Mouse (Mus musculus): Measurements from ENCODE around the gene Ackr4. TPM values are rescaled to one million over a fixed set of nuclear protein-coding genes. Genes with fewer than 3 reads are reported as not detected.
A peak's percentile ranks its signal among the peaks of the same experiment; 100 is the strongest.

Gene Ackr4
- polyA plus RNA-seq (2014; fragmentation: Nextera tagmentation; extraction: Ambion mirVana): 0.80 and 0.94 TPM in 2 replicates

GRCm38 (mm10) chr9:104126833-104127232 lies at the start of gene Ackr4:
Gene Ackr4 (minus strand): TSS chr9:104126933.
- no peak within 1 kb of the TSS for H3K4me2 ChIP-seq
- H3K9ac ChIP-seq (ENCODE audit: low read depth, low read length): no peak within 1 kb of the TSS
- no peak within 1 kb of the TSS for H3K27ac ChIP-seq (ENCODE audit: low read depth, low read length)
- no peaks in the 10 kb centered on the region for H3K4me1 ChIP-seq (replicated peaks; ENCODE audit: control insufficient read depth, insufficient read depth, low read length)
- ATAC-seq (replicated peaks; ENCODE audit: low FRiP score) (no peak), DNase-seq (ENCODE audit: low spot score) (no peak)
- H3K27me3 ChIP-seq (replicated peaks; ENCODE audit: control insufficient read depth, insufficient read depth, low read length): no peaks in the 10 kb centered on the region
- WGBS: 85% methylated on average over 3 of the region's 3 CpGs
- H3K36me3 ChIP-seq (ENCODE audit: control insufficient read depth, insufficient read depth, low read length): no peaks in the 10 kb centered on the region
- no peak within 1 kb of the TSS for H3K4me3 ChIP-seq (ENCODE audit: low read depth, low read length)
- H3K9me3 ChIP-seq (ENCODE audit: control insufficient read depth, low read length): no peaks in the 10 kb centered on the region

GRCm38 (mm10) chr9:104172342-104172741 lies 45.6 kb upstream of the Ackr4 start:
- ATAC-seq (replicated peaks; ENCODE audit: low FRiP score) (no peak), DNase-seq (ENCODE audit: low spot score) (no peak)
- no peaks in the 10 kb centered on the region for H3K27me3 ChIP-seq (replicated peaks; ENCODE audit: control insufficient read depth, insufficient read depth, low read length)
- no peak overlapping the region for H3K27ac ChIP-seq (ENCODE audit: low read depth, low read length)
- WGBS: 95% methylated on average over 6 of the region's 6 CpGs
- no peak overlapping the region for H3K4me3 ChIP-seq (ENCODE audit: low read depth, low read length)
- H3K36me3 ChIP-seq (ENCODE audit: control insufficient read depth, insufficient read depth, low read length): peaks cover 15% of the 10 kb centered on the region
- H3K9ac ChIP-seq (ENCODE audit: low read depth, low read length): no peak overlapping the region
- H3K4me2 ChIP-seq: no peak overlapping the region
- no peaks in the 10 kb centered on the region for H3K4me1 ChIP-seq (replicated peaks; ENCODE audit: control insufficient read depth, insufficient read depth, low read length)
- no peaks in the 10 kb centered on the region for H3K9me3 ChIP-seq (ENCODE audit: control insufficient read depth, low read length)

GRCm38 (mm10) chr9:104171651-104172050 lies 44.9 kb upstream of the Ackr4 start:
- no peak overlapping the region for H3K4me2 ChIP-seq
- ATAC-seq (replicated peaks; ENCODE audit: low FRiP score): no peak
- H3K9ac ChIP-seq (ENCODE audit: low read depth, low read length): no peak overlapping the region
- WGBS: 91% methylated on average over 6 of the region's 6 CpGs
- H3K4me3 ChIP-seq (ENCODE audit: low read depth, low read length): no peak overlapping the region
- H3K4me1 ChIP-seq (replicated peaks; ENCODE audit: control insufficient read depth, insufficient read depth, low read length): no peaks in the 10 kb centered on the region
- H3K27me3 ChIP-seq (replicated peaks; ENCODE audit: control insufficient read depth, insufficient read depth, low read length): no peaks in the 10 kb centered on the region
- no peak overlapping the region for H3K27ac ChIP-seq (ENCODE audit: low read depth, low read length)
- no peak for DNase-seq (ENCODE audit: low spot score)
- no peaks in the 10 kb centered on the region for H3K9me3 ChIP-seq (ENCODE audit: control insufficient read depth, low read length)
- H3K36me3 ChIP-seq (ENCODE audit: control insufficient read depth, insufficient read depth, low read length): peaks cover 17% of the 10 kb centered on the region

GRCm38 (mm10) chr9:104169986-104170385 lies 43.3 kb upstream of the Ackr4 start:
- ATAC-seq (replicated peaks; ENCODE audit: low FRiP score) (no peak), DNase-seq (ENCODE audit: low spot score) (no peak)
- Histone ChIP-seq H3K4me3 (ENCODE audit: low read depth, low read length) (no peak overlapping the region), H3K4me2 (no peak overlapping the region), H3K9ac (ENCODE audit: low read depth, low read length) (no peak overlapping the region), H3K27me3 (replicated peaks; ENCODE audit: control insufficient read depth, insufficient read depth, low read length) (no peaks in the 10 kb centered on the region), H3K36me3 (ENCODE audit: control insufficient read depth, insufficient read depth, low read length) (peaks cover 21% of the 10 kb centered on the region), H3K9me3 (ENCODE audit: control insufficient read depth, low read length) (no peaks in the 10 kb centered on the region), H3K4me1 (replicated peaks; ENCODE audit: control insufficient read depth, insufficient read depth, low read length) (no peaks in the 10 kb centered on the region), H3K27ac (ENCODE audit: low read depth, low read length) (no peak overlapping the region)
- 92% methylated on average over 10 of the region's 10 CpGs for WGBS

- 88% methylated on average over 5 of the region's 5 CpGs for WGBS
- Histone ChIP-seq H3K4me3 (ENCODE audit: low read depth, low read length) (no peak overlapping the region), H3K9me3 (ENCODE audit: control insufficient read depth, low read length) (no peaks in the 10 kb centered on the region), H3K4me2 (no peak overlapping the region), H3K9ac (ENCODE audit: low read depth, low read length) (no peak overlapping the region), H3K27me3 (replicated peaks; ENCODE audit: control insufficient read depth, insufficient read depth, low read length) (no peaks in the 10 kb centered on the region), H3K36me3 (ENCODE audit: control insufficient read depth, insufficient read depth, low read length) (peaks cover 24% of the 10 kb centered on the region), H3K27ac (ENCODE audit: low read depth, low read length) (no peak overlapping the region), H3K4me1 (replicated peaks; ENCODE audit: control insufficient read depth, insufficient read depth, low read length) (no peaks in the 10 kb centered on the region)
- ATAC-seq (replicated peaks; ENCODE audit: low FRiP score) (no peak), DNase-seq (ENCODE audit: low spot score) (no peak)
Observed at GRCm38 (mm10) chr9:104165926-104166325, 39.2 kb upstream of the Ackr4 start.

GRCm38 (mm10) chr9:104164194-104164593 lies 37.5 kb upstream of the Ackr4 start:
- no peak overlapping the region for H3K4me2 ChIP-seq
- no peak for ATAC-seq (replicated peaks; ENCODE audit: low FRiP score)
- H3K9me3 ChIP-seq (ENCODE audit: control insufficient read depth, low read length): no peaks in the 10 kb centered on the region
- H3K36me3 ChIP-seq (ENCODE audit: control insufficient read depth, insufficient read depth, low read length): peaks cover 35% of the 10 kb centered on the region
- H3K4me1 ChIP-seq (replicated peaks; ENCODE audit: control insufficient read depth, insufficient read depth, low read length): no peaks in the 10 kb centered on the region
- no peak overlapping the region for H3K9ac ChIP-seq (ENCODE audit: low read depth, low read length)
- H3K27ac ChIP-seq (ENCODE audit: low read depth, low read length): no peak overlapping the region
- H3K4me3 ChIP-seq (ENCODE audit: low read depth, low read length): no peak overlapping the region
- H3K27me3 ChIP-seq (replicated peaks; ENCODE audit: control insufficient read depth, insufficient read depth, low read length): no peaks in the 10 kb centered on the region
- WGBS: 85% methylated on average over 5 of the region's 5 CpGs
- no peak for DNase-seq (ENCODE audit: low spot score)

- no peak overlapping the region for H3K9ac ChIP-seq (ENCODE audit: low read depth, low read length)
- H3K4me1 ChIP-seq (replicated peaks; ENCODE audit: control insufficient read depth, insufficient read depth, low read length): no peaks in the 10 kb centered on the region
- ATAC-seq (replicated peaks; ENCODE audit: low FRiP score) (0 out of 2 replicates have a peak, but pooled peaks have one; percentile 61), DNase-seq (ENCODE audit: low spot score) (no peak)
- H3K4me2 ChIP-seq: no peak overlapping the region
- H3K36me3 ChIP-seq (ENCODE audit: control insufficient read depth, insufficient read depth, low read length): peaks cover 38% of the 10 kb centered on the region
- no peak overlapping the region for H3K27ac ChIP-seq (ENCODE audit: low read depth, low read length)
- H3K9me3 ChIP-seq (ENCODE audit: control insufficient read depth, low read length): no peaks in the 10 kb centered on the region
- no peaks in the 10 kb centered on the region for H3K27me3 ChIP-seq (replicated peaks; ENCODE audit: control insufficient read depth, insufficient read depth, low read length)
- 74% methylated on average over 7 of the region's 7 CpGs for WGBS
- H3K4me3 ChIP-seq (ENCODE audit: low read depth, low read length): no peak overlapping the region
Observed at GRCm38 (mm10) chr9:104161117-104161516, 34.4 kb upstream of the Ackr4 start.

GRCm38 (mm10) chr9:104157291-104157690 lies 30.6 kb upstream of the Ackr4 start:
- no peak for DNase-seq (ENCODE audit: low spot score)
- Histone ChIP-seq H3K4me1 (replicated peaks; ENCODE audit: control insufficient read depth, insufficient read depth, low read length) (no peaks in the 10 kb centered on the region), H3K27me3 (replicated peaks; ENCODE audit: control insufficient read depth, insufficient read depth, low read length) (no peaks in the 10 kb centered on the region), H3K9ac (ENCODE audit: low read depth, low read length) (no peak overlapping the region), H3K36me3 (ENCODE audit: control insufficient read depth, insufficient read depth, low read length) (peaks cover 47% of the 10 kb centered on the region), H3K9me3 (ENCODE audit: control insufficient read depth, low read length) (no peaks in the 10 kb centered on the region), H3K27ac (ENCODE audit: low read depth, low read length) (no peak overlapping the region), H3K4me2 (no peak overlapping the region), H3K4me3 (ENCODE audit: low read depth, low read length) (no peak overlapping the region)
- WGBS: 93% methylated on average over 7 of the region's 7 CpGs
- no peak for ATAC-seq (replicated peaks; ENCODE audit: low FRiP score)

GRCm38 (mm10) chr9:104156506-104156905 lies 29.8 kb upstream of the Ackr4 start:
- H3K9ac ChIP-seq (ENCODE audit: low read depth, low read length): no peak overlapping the region

More at GRCm38 (mm10) chr9:104156506-104156905, 29.8 kb upstream of the Ackr4 start:
- H3K36me3 ChIP-seq (ENCODE audit: control insufficient read depth, insufficient read depth, low read length): peaks cover 47% of the 10 kb centered on the region
- H3K4me1 ChIP-seq (replicated peaks; ENCODE audit: control insufficient read depth, insufficient read depth, low read length): no peaks in the 10 kb centered on the region
- H3K27me3 ChIP-seq (replicated peaks; ENCODE audit: control insufficient read depth, insufficient read depth, low read length): no peaks in the 10 kb centered on the region
- ATAC-seq (replicated peaks; ENCODE audit: low FRiP score): no peak
- H3K4me3 ChIP-seq (ENCODE audit: low read depth, low read length): no peak overlapping the region
- no peak overlapping the region for H3K27ac ChIP-seq (ENCODE audit: low read depth, low read length)
- no peaks in the 10 kb centered on the region for H3K9me3 ChIP-seq (ENCODE audit: control insufficient read depth, low read length)
- DNase-seq (ENCODE audit: low spot score): no peak
- H3K4me2 ChIP-seq: no peak overlapping the region
- 92% methylated on average over 8 of the region's 8 CpGs for whole genome bisulfite sequencing

Measured in liver, embryonic 11.5 days (tissue).